Mouse (Mus musculus): ENCODE results near the gene Gm48551. TPM values are rescaled to one million over a fixed set of nuclear protein-coding genes. Genes with fewer than 3 reads are reported as not detected.

Gene Gm48551
- total and polyA plus RNA-seq, 2 experiments from 2014 or later = 0.88 to 10.2 TPM

DNA sequence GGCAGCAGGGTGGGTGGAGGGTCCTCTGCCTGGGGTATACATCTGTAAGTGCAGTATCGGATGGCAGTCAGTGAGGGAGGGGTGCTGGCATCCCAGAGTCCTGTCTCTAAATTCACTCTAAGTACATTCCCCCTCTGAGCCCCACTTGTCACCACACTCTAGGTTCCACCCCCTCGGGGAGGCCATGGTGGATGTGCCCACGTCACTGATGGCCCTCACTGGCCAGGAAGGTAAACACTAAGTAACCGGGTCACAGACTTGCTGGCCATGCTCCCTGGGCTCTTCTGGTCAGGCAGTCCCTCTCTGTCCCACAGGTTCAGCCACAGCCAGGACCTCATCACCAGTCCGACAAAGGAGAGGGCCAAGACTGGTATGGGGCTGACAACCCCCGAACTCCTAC is 37.9 kb downstream of the Gm48551 start:
- Histone ChIP-seq H3K4me3 (ENCODE audit: low read depth, low read length) (no peak overlapping the region), H3K9me3 (ENCODE audit: low read length) (no peaks in the 10 kb centered on the region), H3K4me1 (ENCODE audit: insufficient read depth, low read length) (peaks cover 7% of the 10 kb centered on the region; the same call in 1 of the 2 replicates), H3K27me3 (ENCODE audit: insufficient read depth, low read length) (no peaks in the 10 kb centered on the region), H3K9ac (replicated peaks; ENCODE audit: low read length, poor library complexity, severe bottlenecking) (no peak overlapping the region), H3K27ac (ENCODE audit: low read depth, low read length) (no peak overlapping the region), H3K36me3 (ENCODE audit: insufficient read depth, low read length) (0 out of 2 replicates have a peak, but pooled peaks cover 12% of the 10 kb centered on the region), H3K4me2 (ENCODE audit: low read depth, low read length, poor library complexity, severe bottlenecking) (no peak overlapping the region)
- TF ChIP-seq CTCF (IDR thresholded peaks at IDR 0.05) = no peak
- WGBS = 82% methylated on average over 6 of the region's 6 CpGs
- no peak for ATAC-seq (ENCODE audit: low FRiP score)
- no peak for DNase-seq (ENCODE audit: low spot score)

DNA sequence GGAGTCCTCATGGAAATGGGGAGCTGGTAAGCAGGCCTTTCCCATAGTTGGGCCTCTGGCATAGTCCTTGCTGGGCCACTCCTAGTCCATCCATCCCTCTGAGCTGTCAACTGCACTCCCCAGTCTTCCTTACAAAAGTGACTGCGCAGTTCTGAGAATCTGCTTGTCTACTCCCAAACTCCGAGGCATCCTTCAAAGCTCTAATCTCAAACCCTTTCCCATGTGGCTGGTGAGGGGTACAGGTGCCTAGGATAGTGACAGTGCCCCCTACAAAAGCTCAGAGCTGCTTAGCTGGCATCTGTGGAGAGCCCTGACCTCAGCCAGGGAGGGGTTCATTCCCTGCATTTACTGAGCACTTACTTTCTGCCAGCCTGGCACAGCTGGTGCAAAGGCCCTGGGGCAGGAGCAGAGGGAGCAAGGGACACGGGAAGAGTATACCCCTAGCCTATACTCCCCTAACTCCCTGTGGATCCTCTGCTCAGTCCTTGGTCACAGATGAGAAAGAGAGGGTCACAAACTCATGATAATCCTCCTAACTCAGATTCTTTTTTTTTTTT is 38.5 kb downstream of the Gm48551 start:
- no peak overlapping the region for H3K27ac ChIP-seq (ENCODE audit: low read depth, low read length)
- peaks cover 7% of the 10 kb centered on the region; the same call in 1 of the 2 replicates for H3K4me1 ChIP-seq (ENCODE audit: insufficient read depth, low read length)
- no peaks in the 10 kb centered on the region for H3K27me3 ChIP-seq (ENCODE audit: insufficient read depth, low read length)
- 86% methylated on average over 3 of the region's 3 CpGs for WGBS
- H3K9me3 ChIP-seq (ENCODE audit: low read length) = no peaks in the 10 kb centered on the region
- ATAC-seq (ENCODE audit: low FRiP score) = no peak
- TF ChIP-seq CTCF (IDR thresholded peaks at IDR 0.05) = no peak
- no peak overlapping the region for H3K4me3 ChIP-seq (ENCODE audit: low read depth, low read length)
- DNase-seq (ENCODE audit: low spot score) = no peak
- 0 out of 2 replicates have a peak, but pooled peaks cover 11% of the 10 kb centered on the region for H3K36me3 ChIP-seq (ENCODE audit: insufficient read depth, low read length)
- H3K9ac ChIP-seq (replicated peaks; ENCODE audit: low read length, poor library complexity, severe bottlenecking) = no peak overlapping the region
- no peak overlapping the region for H3K4me2 ChIP-seq (ENCODE audit: low read depth, low read length, poor library complexity, severe bottlenecking)

DNA sequence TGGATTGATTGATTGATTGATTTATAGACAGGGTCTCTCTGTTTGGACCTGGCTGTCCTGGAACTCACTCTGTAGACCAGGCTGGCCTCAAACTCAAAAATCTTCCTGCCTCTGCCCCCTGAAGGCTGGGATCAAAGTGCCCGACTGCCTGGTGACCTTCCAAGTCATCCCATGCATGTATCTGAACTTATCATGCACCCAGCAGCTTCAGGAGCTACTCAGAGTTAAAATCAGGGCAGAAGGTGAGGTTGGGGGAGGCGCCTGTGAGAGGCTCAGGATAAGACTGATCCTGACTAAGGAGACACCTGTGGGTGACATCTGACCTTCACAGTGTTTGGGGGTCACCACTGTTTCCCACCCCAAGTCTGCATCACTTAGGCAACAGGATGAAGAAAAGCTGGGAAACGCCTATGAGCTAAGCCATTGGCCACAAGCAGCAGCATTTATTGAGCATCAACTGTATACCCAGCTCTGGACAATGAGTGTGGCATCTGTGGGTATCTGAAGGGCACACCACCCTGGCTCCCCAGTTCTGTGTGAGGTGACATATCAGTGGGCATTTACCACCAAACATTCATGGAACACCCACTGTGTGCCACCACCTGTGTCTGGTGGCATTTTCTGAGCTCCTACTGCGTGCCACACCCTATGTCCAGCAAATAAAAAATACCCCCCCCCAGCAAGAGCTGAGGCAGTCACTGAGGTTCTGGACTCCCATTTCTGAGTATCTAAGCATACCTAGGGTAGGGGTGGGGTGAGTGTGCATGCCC is 39.4 kb downstream of the Gm48551 start:
- H3K27ac ChIP-seq (ENCODE audit: low read depth, low read length) = no peak overlapping the region
- TF ChIP-seq CTCF (IDR thresholded peaks at IDR 0.05) = no peak
- DNase-seq (ENCODE audit: low spot score) (no peak), ATAC-seq (ENCODE audit: low FRiP score) (no peak)
- peaks cover 7% of the 10 kb centered on the region; the same call in 1 of the 2 replicates for H3K4me1 ChIP-seq (ENCODE audit: insufficient read depth, low read length)
- H3K27me3 ChIP-seq (ENCODE audit: insufficient read depth, low read length) = no peaks in the 10 kb centered on the region
- no peak overlapping the region for H3K4me3 ChIP-seq (ENCODE audit: low read depth, low read length)
- H3K9me3 ChIP-seq (ENCODE audit: low read length) = no peaks in the 10 kb centered on the region
- 80% methylated on average over 4 of the region's 4 CpGs for WGBS
- H3K36me3 ChIP-seq (ENCODE audit: insufficient read depth, low read length) = 0 out of 2 replicates have a peak, but pooled peaks cover 8% of the 10 kb centered on the region
- H3K9ac ChIP-seq (replicated peaks; ENCODE audit: low read length, poor library complexity, severe bottlenecking) = peak overlapping the region; percentile 5; the same call in 1 of the 2 replicates
- H3K4me2 ChIP-seq (ENCODE audit: low read depth, low read length, poor library complexity, severe bottlenecking) = no peak overlapping the region

DNA sequence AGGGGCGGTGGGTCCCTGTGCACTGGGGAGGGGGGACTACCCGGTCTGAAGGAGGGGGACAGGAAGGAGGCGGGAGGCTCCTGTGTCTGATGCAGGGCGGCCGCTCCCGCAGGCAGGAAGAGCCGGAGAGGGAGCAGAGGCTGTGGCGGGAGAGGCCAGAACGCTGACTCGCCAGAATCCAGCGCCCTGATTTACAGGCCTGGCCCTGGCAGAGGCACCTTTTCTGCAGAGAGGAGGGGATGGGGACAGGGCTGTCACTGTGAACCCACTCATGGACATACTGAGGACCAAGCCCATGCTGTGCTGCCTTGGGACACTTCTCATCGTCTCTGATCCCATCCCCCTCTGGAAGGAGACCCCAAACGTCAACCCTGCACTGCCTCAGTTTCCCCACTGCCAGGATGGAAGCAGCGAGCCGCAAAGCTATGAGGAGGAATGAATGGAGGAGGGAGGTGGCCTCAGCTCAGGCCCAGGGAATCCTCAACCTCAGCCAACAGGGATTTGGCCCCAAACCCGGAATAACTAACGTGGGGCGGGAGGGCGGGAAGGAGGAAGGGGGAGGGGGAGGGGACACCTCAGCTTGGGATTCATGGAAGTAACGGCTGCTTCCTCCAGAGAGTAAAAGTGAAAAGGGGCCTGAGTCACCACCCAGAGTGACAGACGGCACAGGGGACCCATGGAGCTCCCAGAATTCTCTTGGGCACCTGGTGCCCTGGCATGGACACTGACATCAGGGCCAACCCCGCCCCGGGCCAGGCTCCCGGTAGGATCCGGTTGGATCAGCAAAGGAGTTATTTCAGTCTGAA is 40.2 kb downstream of the Gm48551 start:
- H3K9me3 ChIP-seq (ENCODE audit: low read length) = no peaks in the 10 kb centered on the region
- 13% methylated on average over 23 of the region's 25 CpGs for WGBS
- H3K27ac ChIP-seq (ENCODE audit: low read depth, low read length) = no peak overlapping the region
- DNase-seq (ENCODE audit: low spot score) (no peak), ATAC-seq (ENCODE audit: low FRiP score) (no peak)
- TF ChIP-seq CTCF (IDR thresholded peaks at IDR 0.05) = no peak
- H3K36me3 ChIP-seq (ENCODE audit: insufficient read depth, low read length) = 0 out of 2 replicates have a peak, but pooled peaks cover 8% of the 10 kb centered on the region
- peak overlapping the region; percentile 5; the same call in 1 of the 2 replicates for H3K9ac ChIP-seq (replicated peaks; ENCODE audit: low read length, poor library complexity, severe bottlenecking)
- H3K4me3 ChIP-seq (ENCODE audit: low read depth, low read length) = no peak overlapping the region
- H3K4me1 ChIP-seq (ENCODE audit: insufficient read depth, low read length) = peaks cover 12% of the 10 kb centered on the region; the same call in 1 of the 2 replicates
- no peak overlapping the region for H3K4me2 ChIP-seq (ENCODE audit: low read depth, low read length, poor library complexity, severe bottlenecking)
- H3K27me3 ChIP-seq (ENCODE audit: insufficient read depth, low read length) = no peaks in the 10 kb centered on the region

DNA sequence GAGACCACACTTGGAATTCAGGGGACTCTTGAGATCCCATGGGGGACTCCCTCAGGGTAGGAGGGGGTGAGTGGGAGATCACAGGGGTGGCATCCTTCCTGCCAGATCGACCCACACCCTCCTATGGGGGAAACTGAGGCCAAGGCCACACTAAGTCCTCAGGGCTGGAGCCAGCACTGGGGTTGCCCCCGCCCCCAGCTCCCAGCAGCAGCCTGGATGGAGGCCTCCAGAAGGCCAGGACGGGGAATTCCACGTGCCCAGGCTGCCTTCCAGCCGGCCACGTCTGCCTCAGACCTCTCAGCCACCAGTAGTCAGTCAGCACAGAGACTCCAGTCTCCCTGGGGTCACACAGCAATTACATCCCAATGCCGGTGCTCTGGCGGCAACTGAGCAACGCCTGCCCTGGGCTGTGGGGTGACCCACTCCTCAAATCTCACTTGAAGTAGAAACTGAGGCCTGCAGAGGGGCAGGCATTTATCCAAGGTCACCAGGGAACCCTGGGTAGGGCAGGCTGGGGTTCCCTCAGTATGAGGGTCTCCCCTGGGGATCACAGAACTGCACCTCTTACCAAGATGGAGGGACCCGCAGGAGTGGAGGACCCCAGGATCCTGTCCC is 41.1 kb downstream of the Gm48551 start:
- Histone ChIP-seq H3K27ac (ENCODE audit: low read depth, low read length) (no peak overlapping the region), H3K27me3 (ENCODE audit: insufficient read depth, low read length) (no peaks in the 10 kb centered on the region), H3K4me3 (ENCODE audit: low read depth, low read length) (no peak overlapping the region), H3K9ac (replicated peaks; ENCODE audit: low read length, poor library complexity, severe bottlenecking) (no peak overlapping the region), H3K9me3 (ENCODE audit: low read length) (no peaks in the 10 kb centered on the region), H3K36me3 (ENCODE audit: insufficient read depth, low read length) (0 out of 2 replicates have a peak, but pooled peaks cover 2% of the 10 kb centered on the region), H3K4me2 (ENCODE audit: low read depth, low read length, poor library complexity, severe bottlenecking) (peak overlapping the region; percentile 88; the same call in 1 of the 2 replicates), H3K4me1 (ENCODE audit: insufficient read depth, low read length) (peaks cover 15% of the 10 kb centered on the region; the same call in 1 of the 2 replicates)
- TF ChIP-seq CTCF (IDR thresholded peaks at IDR 0.05) = no peak
- 38% methylated on average over 10 of the region's 10 CpGs for WGBS
- DNase-seq (ENCODE audit: low spot score) (no peak), ATAC-seq (ENCODE audit: low FRiP score) (no peak)

All from midbrain, postnatal 0 days (tissue).